Mouse (Mus musculus) intestine, embryonic 14.5 days (tissue): ENCODE measurements at regions not wholly inside any gene's neighbourhood (a gene's known extent, or its start where the extent isn't known, plus 50 kb on each side); places are given as distances from the start of the nearest gene placed in this dataset.

ENCODE experiments used
- ATAC-seq: fragments of 200-750 bp; cut with Nextera tagmentation; replicated peaks from 2 replicates; pipeline ENCODE4 v1.8.0; 2017; ENCODE audit warnings: low read depth, moderate number of reproducible peaks, moderate TSS enrichment, moderate library complexity; ENCODE audit not compliant: low FRiP score, low TSS enrichment
- DNase-seq: peaks from one replicate; pipeline ENCODE4 v3.0.0-alpha.2; 2018; ENCODE audit warnings: low spot score
- H3K27ac ChIP-seq: fragments of 300-500 bp; sonication (generic); 2 replicates; pipeline ENCODE4 v1.5.1; 2014; ENCODE audit warnings: low read depth, mild to moderate bottlenecking, control low read depth
- H3K27me3 ChIP-seq: fragments of 300-500 bp; sonication (generic); replicated peaks from 2 replicates; pipeline ENCODE4 v1.6.1; 2014; ENCODE audit warnings: low read length, control low read depth; ENCODE audit not compliant: control insufficient read depth, insufficient read depth
- H3K36me3 ChIP-seq: fragments of 300-500 bp; sonication (generic); 2 replicates; pipeline ENCODE4 v1.6.1; 2014; ENCODE audit warnings: low read length, control low read depth; ENCODE audit not compliant: control insufficient read depth, insufficient read depth
- H3K4me1 ChIP-seq: fragments of 300-500 bp; sonication (generic); replicated peaks from 2 replicates; pipeline ENCODE4 v1.6.1; 2014; ENCODE audit warnings: low read length, control low read depth, mixed read lengths; ENCODE audit not compliant: control insufficient read depth, insufficient read depth
- H3K4me2 ChIP-seq: fragments of 300-500 bp; sonication (generic); 2 replicates; pipeline ENCODE4 v1.6.1; 2014; ENCODE audit warnings: low read length
- H3K4me3 ChIP-seq: fragments of 300-500 bp; sonication (generic); 2 replicates; pipeline ENCODE4 v1.5.1; 2014; ENCODE audit warnings: low read depth, low read length, control low read depth, mixed read lengths
- H3K9ac ChIP-seq: fragments of 300-500 bp; sonication (generic); 2 replicates; pipeline ENCODE4 v1.6.1; 2014; ENCODE audit warnings: mild to moderate bottlenecking, low read length
- H3K9me3 ChIP-seq: fragments of 300-500 bp; sonication (generic); 2 replicates; pipeline ENCODE4 v1.6.1; 2016; ENCODE audit warnings: low read length, control low read depth; ENCODE audit not compliant: control insufficient read depth
- WGBS: fragments of 180-500 bp; shearing (Covaris S2); extraction: QIAGEN DNeasy Blood & Tissue Kit; methylation state at CpG from one replicate; pipeline ENCODE4 v1.1.7; 2014; 5-methylcytosine and 5-hydroxymethylcytosine counted together

- Histone ChIP-seq H3K9ac (no peak overlapping the region), H3K4me3 (no peak overlapping the region), H3K36me3 (no peaks in the 10 kb centered on the region), H3K27me3 (no peaks in the 10 kb centered on the region), H3K27ac (no peak overlapping the region), H3K4me1 (no peaks in the 10 kb centered on the region), H3K4me2 (no peak overlapping the region), H3K9me3 (no peaks in the 10 kb centered on the region)
- DNase-seq (no peak), ATAC-seq (no peak)
- 88% methylated on average over 2 of the region's 2 CpGs for WGBS
Observed at GRCm38 (mm10) chr17:91161834-91162233, 69.0 kb upstream of the Nrxn1 start.
